Mouse (Mus musculus) liver, embryonic 14.5 days (tissue): ENCODE data around the gene Armh1. TPM values are rescaled to one million over a fixed set of nuclear protein-coding genes. Genes with fewer than 3 reads are reported as not detected.

Experiments used
- ATAC-seq: fragments of 200-750 bp; cut with Nextera tagmentation; 2 replicates; pipeline ENCODE4 v1.8.0; 2017; ENCODE audit warnings: moderate number of reproducible peaks, mild to moderate bottlenecking, moderate library complexity; ENCODE audit not compliant: insufficient read depth
- DNase-seq, 3 experiments: peaks; one replicate each; pipeline ENCODE4 v3.0.0-alpha.2; 2012 to 2013; ENCODE audit warnings: low read depth in 3 of 3, low spot score in 3 of 3
- H3K27ac ChIP-seq: fragments of 300-500 bp; sonication (generic); 2 replicates; pipeline ENCODE4 v1.5.1; 2014; ENCODE audit warnings: moderate library complexity, mild to moderate bottlenecking, control low read depth, inconsistent platforms
- H3K27me3 ChIP-seq: fragments of 300-500 bp; sonication (generic); 2 replicates; pipeline ENCODE4 v1.6.1; 2014; ENCODE audit warnings: mild to moderate bottlenecking, low read length, moderate library complexity; ENCODE audit not compliant: control insufficient read depth, insufficient read depth
- H3K36me3 ChIP-seq: fragments of 300-500 bp; sonication (generic); replicated peaks from 2 replicates; pipeline ENCODE4 v1.6.1; 2014; ENCODE audit warnings: low read depth; ENCODE audit not compliant: control insufficient read depth, insufficient read depth
- H3K4me1 ChIP-seq, 2 experiments: fragments of 200-500 bp in 1 of 2; fragments of 300-500 bp in 1 of 2; sonication (generic) in 1 of 2; replicated peaks; 2 replicates each; pipeline ENCODE4 v1.6.1; 2012 to 2014; ENCODE audit warnings: antibody characterized with exemption in 1 of 2, inconsistent platforms in 1 of 2, low read length in 1 of 2; ENCODE audit not compliant: control insufficient read depth in 2 of 2, insufficient read depth in 2 of 2
- H3K4me2 ChIP-seq: fragments of 300-500 bp; sonication (generic); 2 replicates; pipeline ENCODE4 v1.6.1; 2014; ENCODE audit warnings: low read depth, mild to moderate bottlenecking, control low read depth, moderate library complexity
- H3K4me3 ChIP-seq, 2 experiments: fragments of 200-500 bp in 1 of 2; fragments of 300-500 bp in 1 of 2; sonication (generic) in 1 of 2; 2 replicates each; pipeline ENCODE4 v1.5.1; 2012 to 2014; ENCODE audit warnings: low read depth in 2 of 2, low read length in 2 of 2, mild to moderate bottlenecking in 2 of 2, control low read depth in 1 of 2, inconsistent platforms in 1 of 2, moderate library complexity in 1 of 2; ENCODE audit not compliant: insufficient read depth in 1 of 2
- H3K9ac ChIP-seq: fragments of 300-500 bp; sonication (generic); replicated peaks from 2 replicates; pipeline ENCODE4 v1.6.1; 2014; ENCODE audit warnings: mild to moderate bottlenecking, control low read depth, moderate library complexity
- H3K9me3 ChIP-seq: fragments of 300-500 bp; sonication (generic); 2 replicates; pipeline ENCODE4 v1.6.1; 2016; ENCODE audit warnings: low read length, mixed read lengths; ENCODE audit not compliant: control insufficient read depth
- CTCF ChIP-seq: IDR thresholded peaks from 2 replicates; pipeline ENCODE4 v1.5.1; 2016; ENCODE audit warnings: antibody characterized with exemption, low read depth, control low read depth
- EP300 ChIP-seq: IDR thresholded peaks from 2 replicates; pipeline ENCODE4 v1.6.1; 2016; ENCODE audit warnings: antibody characterized with exemption, low read depth
- WGBS: fragments of 180-500 bp; shearing (Covaris S2); extraction: QIAGEN DNeasy Blood & Tissue Kit; methylation state at CpG from one replicate; pipeline ENCODE4 v1.1.7; 2014; ENCODE audit not compliant: insufficient replicate concordance; 5-methylcytosine and 5-hydroxymethylcytosine counted together
- polyA plus RNA-seq, 2 experiments: library from polyadenylated mRNA; depleted of rRNA in 1 of 2; stranded (reverse) in 1 of 2; unstranded in 1 of 2; fragments of >200 nt; fragmentation: Nextera tagmentation in 1 of 2; extraction: Ambion mirVana in 1 of 2; gene quantifications; 2 replicates each; pipeline versions ENCODE4 v1.2.1 to v1.2.3; 2012 to 2014

Gene Armh1
- polyA plus RNA-seq, 2 experiments = not detected

DNA sequence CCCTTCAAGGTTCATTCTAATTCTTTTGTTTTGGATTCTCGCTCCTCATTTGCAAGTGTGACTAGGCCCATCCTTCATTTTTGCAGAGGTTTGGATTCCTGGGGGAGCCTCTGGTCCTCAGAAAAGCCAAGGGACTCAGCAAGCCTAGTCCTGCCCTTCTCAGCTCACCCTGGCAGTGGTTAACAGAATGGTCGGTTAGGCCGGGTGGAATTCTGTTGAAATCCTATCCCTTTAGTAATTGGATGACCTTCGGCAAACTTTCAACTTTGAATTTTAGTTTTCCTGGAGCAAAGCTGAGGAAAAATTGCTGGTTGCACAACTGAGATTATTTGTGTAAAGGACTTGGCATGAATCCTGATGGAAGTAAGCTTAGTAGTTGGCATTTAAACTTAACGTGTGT, 426 bp upstream of the Armh1 start:
- TF ChIP-seq CTCF = no peak
- no peak for TF ChIP-seq EP300
- Histone ChIP-seq H3K4me1 (peaks cover 8 to 11% of the 10 kb centered on the region in 2 experiments), H3K36me3 (no peaks in the 10 kb centered on the region), H3K4me3 (peak overlapping the region; percentile 61 to 83), H3K27ac (no peak overlapping the region; the same call in 1 of the 2 replicates), H3K4me2 (peak overlapping the region; percentile 78), H3K27me3 (no peaks in the 10 kb centered on the region), H3K9me3 (no peaks in the 10 kb centered on the region), H3K9ac (peak overlapping the region; percentile 40)
- ATAC-seq (no peak), DNase-seq (no peak)
- WGBS = 68% methylated on average over 5 of the region's 5 CpGs

DNA sequence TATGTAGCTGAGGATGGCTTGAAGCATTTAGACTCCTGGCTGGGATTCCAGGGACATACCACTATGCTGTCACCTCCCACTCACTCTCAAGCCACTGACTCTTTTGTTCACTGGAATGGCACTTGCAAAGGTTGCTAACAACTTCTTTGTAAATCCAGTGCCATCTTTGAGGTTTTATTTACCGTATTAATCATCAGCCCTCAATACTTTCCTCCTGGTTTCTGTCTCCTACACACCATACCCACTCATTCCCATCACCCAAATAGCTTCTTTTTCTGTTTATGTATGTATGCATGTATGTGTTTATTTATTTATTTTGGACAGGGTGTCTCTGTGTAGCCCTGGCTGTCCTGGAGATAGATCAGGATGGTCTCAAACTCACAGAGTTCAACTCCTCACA, 943 bp downstream of the Armh1 start:
- H3K4me2 ChIP-seq = peak overlapping the region; percentile 78
- WGBS = 66% methylated on average over 1 of the region's 1 CpGs
- H3K36me3 ChIP-seq = no peaks in the 10 kb centered on the region
- H3K9me3 ChIP-seq = no peaks in the 10 kb centered on the region
- H3K9ac ChIP-seq = no peak overlapping the region
- no peak for TF ChIP-seq EP300
- no peak for TF ChIP-seq CTCF
- DNase-seq (no peak), ATAC-seq (no peak)
- no peak overlapping the region for H3K27ac ChIP-seq
- peak overlapping the region in 1 of 2 experiments; percentile 61; a peak in 2 of 4 replicates for H3K4me3 ChIP-seq
- no peaks in the 10 kb centered on the region for H3K27me3 ChIP-seq
- H3K4me1 ChIP-seq = peaks cover 8 to 11% of the 10 kb centered on the region in 2 experiments

DNA sequence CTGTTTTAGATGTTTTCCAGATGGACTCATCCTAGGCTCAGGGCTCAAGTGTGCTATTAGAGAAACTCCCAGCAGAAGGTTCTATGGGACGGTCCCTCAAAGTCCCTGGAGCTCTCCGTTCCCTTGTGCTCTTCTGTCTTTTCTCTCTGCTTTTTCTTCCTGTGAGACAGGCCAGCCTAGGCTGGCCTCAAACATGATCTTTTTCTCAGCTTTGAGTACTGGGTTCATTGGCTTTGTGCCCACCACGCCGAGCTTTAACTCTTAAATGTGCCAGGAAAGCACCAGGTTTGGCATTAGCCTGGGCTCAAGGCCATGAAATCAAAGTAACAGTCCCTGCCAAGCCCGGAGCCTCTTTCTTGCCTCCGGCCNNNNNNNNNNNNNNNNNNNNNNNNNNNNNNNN, 11.1 kb downstream of the Armh1 start:
- DNase-seq = no peak
- no peak for TF ChIP-seq EP300
- no peak for TF ChIP-seq CTCF
- H3K4me1 ChIP-seq = peaks cover 0 to 4% of the 10 kb centered on the region in 2 experiments; a peak in 1 of 4 replicates
- no peak for ATAC-seq
- H3K9ac ChIP-seq = no peak overlapping the region
- H3K4me2 ChIP-seq = no peak overlapping the region
- H3K4me3 ChIP-seq = no peak overlapping the region
- H3K27me3 ChIP-seq = no peaks in the 10 kb centered on the region
- no peaks in the 10 kb centered on the region for H3K36me3 ChIP-seq
- WGBS = 67% methylated on average over 6 of the region's 6 CpGs
- H3K9me3 ChIP-seq = no peaks in the 10 kb centered on the region
- no peak overlapping the region for H3K27ac ChIP-seq

DNA sequence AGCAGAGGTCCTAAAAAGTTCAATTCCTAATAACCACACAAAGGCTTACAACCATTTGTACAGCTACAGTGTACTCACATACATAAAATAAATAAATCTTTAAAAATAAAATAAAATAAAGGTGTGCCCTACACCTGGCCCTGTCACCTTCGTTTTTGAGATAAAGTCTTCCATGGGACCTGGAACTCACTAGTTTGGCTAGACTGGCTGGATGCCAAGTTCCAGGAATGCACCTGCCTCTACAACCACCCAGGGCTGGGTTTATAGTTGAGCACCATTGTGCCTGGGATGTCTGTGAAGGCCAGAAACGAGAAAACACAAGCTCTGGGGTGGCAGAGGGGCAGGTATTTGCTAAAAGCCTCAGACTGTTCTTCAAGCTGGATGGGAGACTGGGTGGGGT, 12.8 kb downstream of the Armh1 start:
- WGBS = 31% methylated on average over 2 of the region's 2 CpGs
- no peak for ATAC-seq

DNA sequence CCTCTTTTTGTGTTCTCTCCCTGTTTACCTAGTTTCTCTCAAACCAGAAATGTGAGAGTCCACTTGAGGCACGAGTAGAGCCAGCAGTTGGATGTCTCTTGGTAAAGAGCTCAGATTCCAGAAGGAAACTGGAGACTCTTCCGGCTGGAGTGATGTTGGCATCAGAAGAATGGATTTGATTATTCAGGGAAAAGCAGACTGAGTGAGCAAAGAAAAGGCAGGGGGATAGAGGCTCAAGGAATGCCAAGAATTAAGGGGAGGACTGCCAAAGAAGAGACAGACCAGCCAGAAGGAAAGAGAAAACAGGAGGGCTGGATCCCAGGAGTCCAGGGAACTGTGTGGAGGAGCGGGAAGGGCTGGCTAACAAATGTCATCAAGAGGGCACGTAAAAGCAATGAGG, 16.1 kb downstream of the Armh1 start:
- no peak overlapping the region for H3K27ac ChIP-seq
- H3K9me3 ChIP-seq = no peaks in the 10 kb centered on the region
- H3K4me2 ChIP-seq = no peak overlapping the region
- no peaks in the 10 kb centered on the region for H3K27me3 ChIP-seq
- TF ChIP-seq EP300 (no peak), CTCF (no peak)
- no peak for DNase-seq
- H3K4me1 ChIP-seq = no peaks in the 10 kb centered on the region
- no peak overlapping the region for H3K9ac ChIP-seq
- ATAC-seq = no peak
- no peaks in the 10 kb centered on the region for H3K36me3 ChIP-seq
- no peak overlapping the region for H3K4me3 ChIP-seq
- 56% methylated on average over 4 of the region's 4 CpGs for WGBS

More for the DNA sequence above, 12.8 kb downstream of the Armh1 start:
- no peak overlapping the region for H3K4me2 ChIP-seq
- no peaks in the 10 kb centered on the region for H3K27me3 ChIP-seq
- H3K36me3 ChIP-seq = no peaks in the 10 kb centered on the region
- no peaks in the 10 kb centered on the region for H3K9me3 ChIP-seq
- peaks cover 0 to 4% of the 10 kb centered on the region in 2 experiments; a peak in 1 of 4 replicates for H3K4me1 ChIP-seq
- TF ChIP-seq EP300 (no peak), CTCF (no peak)
- H3K4me3 ChIP-seq = no peak overlapping the region
- DNase-seq = no peak
- no peak overlapping the region for H3K9ac ChIP-seq
- no peak overlapping the region for H3K27ac ChIP-seq
